ENCODE assay signal across 17 mouse cellular contexts in genomic region chr9:42457501-42457900, GRCm38 (mm10). TPM values are rescaled to one million over a fixed set of nuclear protein-coding genes. Genes with fewer than 3 reads are reported as not detected.
A peak's percentile ranks its signal among the peaks of the same experiment; 100 is the strongest.
DNase-seq lines count a peak whose midpoint lies in the region; ATAC-seq and TF ChIP-seq lines count a peak whose summit lies in the region.
"Had no signal": no experiment of that assay in that cellular context is flagged by ENCODE, and none has a peak within 500 bp of the region (broad histone marks: within the 10 kb centered on the region; RNA-seq: fewer than 3 reads in every experiment).

No protein-coding gene starts in this region.

- no peak overlapping the region for H3K4me3 ChIP-seq in liver, embryonic 12.5 days
- H3K4me3 ChIP-seq in kidney, postnatal 0 days (replicated peaks; ENCODE audit: low read depth, low read length), result no peak overlapping the region
- no peak overlapping the region for H3K4me3 ChIP-seq in liver, embryonic 16.5 days (ENCODE audit: low read depth, low read length)
- H3K4me3 ChIP-seq in stomach, postnatal 0 days (ENCODE audit: low read depth, low read length), result no peak overlapping the region
- H3K4me3 ChIP-seq in hindbrain, embryonic 13.5 days, result no peak overlapping the region
- H3K4me3 ChIP-seq: limb, embryonic 10.5 days; midbrain, embryonic 12.5 days had no signal

- peaks cover 31% of the 10 kb centered on the region for H3K36me3 ChIP-seq in liver, embryonic 12.5 days
- H3K36me3 ChIP-seq in kidney, postnatal 0 days (ENCODE audit: insufficient read depth, low read length), result 0 out of 2 replicates have a peak, but pooled peaks cover 3% of the 10 kb centered on the region
- H3K36me3 ChIP-seq in liver, embryonic 16.5 days (ENCODE audit: control insufficient read depth, insufficient read depth), result peaks cover 3% of the 10 kb centered on the region; the same call in 1 of the 2 replicates
- H3K36me3 ChIP-seq in stomach, postnatal 0 days (ENCODE audit: control insufficient read depth, insufficient read depth, low read length), result no peaks in the 10 kb centered on the region
- 0 out of 2 replicates have a peak, but pooled peaks cover 5% of the 10 kb centered on the region for H3K36me3 ChIP-seq in hindbrain, embryonic 13.5 days
- H3K36me3 ChIP-seq: limb, embryonic 10.5 days; midbrain, embryonic 12.5 days had no signal

- ATAC-seq in liver, embryonic 12.5 days, result no peak
- ATAC-seq in kidney, postnatal 0 days (replicated peaks; ENCODE audit: low FRiP score, low read depth), result peak; percentile 80
- ATAC-seq in liver, embryonic 16.5 days (ENCODE audit: low read depth), result peak; percentile 59
- peak; percentile 93 for ATAC-seq in stomach, postnatal 0 days (ENCODE audit: low FRiP score, low TSS enrichment)
- ATAC-seq in hindbrain, embryonic 13.5 days (ENCODE audit: low FRiP score), result no peak
- ATAC-seq: forebrain, embryonic 16.5 days had no signal

- no peaks in the 10 kb centered on the region for H3K27me3 ChIP-seq in liver, embryonic 12.5 days (replicated peaks)
- H3K27me3 ChIP-seq in kidney, postnatal 0 days (ENCODE audit: insufficient read depth, low read length), result no peaks in the 10 kb centered on the region
- H3K27me3 ChIP-seq in liver, embryonic 16.5 days (ENCODE audit: control insufficient read depth, insufficient read depth, low read depth, low read length), result no peaks in the 10 kb centered on the region
- no peaks in the 10 kb centered on the region for H3K27me3 ChIP-seq in stomach, postnatal 0 days (ENCODE audit: control insufficient read depth, insufficient read depth, low read length)
- no peaks in the 10 kb centered on the region for H3K27me3 ChIP-seq in hindbrain, embryonic 13.5 days
- H3K27me3 ChIP-seq: midbrain, embryonic 12.5 days had no signal

- no peaks in the 10 kb centered on the region for H3K9me3 ChIP-seq in liver, embryonic 12.5 days (replicated peaks)
- H3K9me3 ChIP-seq in kidney, postnatal 0 days (replicated peaks; ENCODE audit: low read length), result no peaks in the 10 kb centered on the region
- no peaks in the 10 kb centered on the region for H3K9me3 ChIP-seq in liver, embryonic 16.5 days (replicated peaks; ENCODE audit: control insufficient read depth, low read length)
- H3K9me3 ChIP-seq in stomach, postnatal 0 days (ENCODE audit: control insufficient read depth, low read length), result no peaks in the 10 kb centered on the region
- H3K9me3 ChIP-seq in hindbrain, embryonic 13.5 days, result no peaks in the 10 kb centered on the region
- H3K9me3 ChIP-seq: G1E; limb, embryonic 10.5 days; midbrain, embryonic 12.5 days had no signal

- 71% methylated on average over 8 of the region's 8 CpGs for WGBS in liver, embryonic 12.5 days (ENCODE audit: insufficient replicate concordance)
- WGBS in kidney, postnatal 0 days, result 79% methylated on average over 8 of the region's 8 CpGs
- 77% methylated on average over 8 of the region's 8 CpGs for WGBS in liver, embryonic 16.5 days (ENCODE audit: insufficient replicate concordance)
- WGBS in stomach, postnatal 0 days, result 72% methylated on average over 8 of the region's 8 CpGs
- 95% methylated on average over 8 of the region's 8 CpGs for WGBS in hindbrain, embryonic 13.5 days

- no peak overlapping the region for H3K4me2 ChIP-seq in liver, embryonic 12.5 days
- H3K4me2 ChIP-seq in kidney, postnatal 0 days (ENCODE audit: low read length), result no peak overlapping the region
- H3K4me2 ChIP-seq in liver, embryonic 16.5 days (ENCODE audit: low read depth, low read length), result no peak overlapping the region
- H3K4me2 ChIP-seq in stomach, postnatal 0 days (replicated peaks; ENCODE audit: low read depth), result no peak overlapping the region
- no peak overlapping the region for H3K4me2 ChIP-seq in hindbrain, embryonic 13.5 days
- H3K4me2 ChIP-seq: hindbrain, embryonic 14.5 days; midbrain, embryonic 12.5 days had no signal

- H3K27ac ChIP-seq in liver, embryonic 12.5 days, result no peak overlapping the region; the same call in 1 of the 2 replicates
- no peak overlapping the region for H3K27ac ChIP-seq in kidney, postnatal 0 days
- peak overlapping the region; percentile 59 for H3K27ac ChIP-seq in liver, embryonic 16.5 days (ENCODE audit: low read length)
- peak overlapping the region; percentile 63; the same call in 1 of the 2 replicates for H3K27ac ChIP-seq in stomach, postnatal 0 days (replicated peaks)
- H3K27ac ChIP-seq in hindbrain, embryonic 13.5 days, result no peak overlapping the region
- H3K27ac ChIP-seq: hindbrain, embryonic 14.5 days; limb, embryonic 10.5 days; midbrain, embryonic 12.5 days had no signal

- no peak for TF ChIP-seq CTCF in kidney, postnatal 0 days (IDR thresholded peaks at IDR 0.05; ENCODE audit: low read depth)
- no peak for TF ChIP-seq CTCF in stomach, postnatal 0 days (IDR thresholded peaks at IDR 0.05; ENCODE audit: low read depth)

- no peak overlapping the region for H3K9ac ChIP-seq in liver, embryonic 12.5 days
- H3K9ac ChIP-seq in kidney, postnatal 0 days (ENCODE audit: low read depth, low read length), result no peak overlapping the region
- H3K9ac ChIP-seq in liver, embryonic 16.5 days (ENCODE audit: low read depth, low read length), result no peak overlapping the region
- H3K9ac ChIP-seq in stomach, postnatal 0 days (ENCODE audit: low read length), result no peak overlapping the region
- H3K9ac ChIP-seq in hindbrain, embryonic 13.5 days, result no peak overlapping the region
- H3K9ac ChIP-seq: hindbrain, embryonic 14.5 days; midbrain, embryonic 12.5 days had no signal

- peak; percentile 37 for DNase-seq in liver
- no peak for DNase-seq in kidney, postnatal 0 days (ENCODE audit: low spot score)
- peak; percentile 75 for DNase-seq in stomach, postnatal 0 days (ENCODE audit: low spot score)
- DNase-seq in adrenal gland, postnatal 25 days, result no peak
- DNase-seq: adrenal gland, adult 8-10 months; cerebellum, postnatal 10 days; layer of hippocampus, postnatal 36 days; thymus, adult 2 months had no signal

- no peak for TF ChIP-seq EP300 in stomach, postnatal 0 days (optimal IDR thresholded peaks at IDR 0.05)

- H3K4me1 ChIP-seq in liver, embryonic 12.5 days, result peaks cover 75% of the 10 kb centered on the region
- peaks cover 15% of the 10 kb centered on the region; the same call in 1 of the 2 replicates for H3K4me1 ChIP-seq in kidney, postnatal 0 days (replicated peaks; ENCODE audit: insufficient read depth, low read length)
- peaks cover 39% of the 10 kb centered on the region for H3K4me1 ChIP-seq in liver, embryonic 16.5 days (ENCODE audit: control insufficient read depth, low read depth, low read length)
- 0 out of 2 replicates have a peak, but pooled peaks cover 7% of the 10 kb centered on the region for H3K4me1 ChIP-seq in stomach, postnatal 0 days (replicated peaks; ENCODE audit: control insufficient read depth, insufficient read depth)
- H3K4me1 ChIP-seq in hindbrain, embryonic 13.5 days (replicated peaks), result peaks cover 27% of the 10 kb centered on the region

RNA-seq across cellular contexts. Expression of gene Tbcel, which starts 50.1 kb away (rescaled TPM):
- 10.0 and 10.7 TPM in 2 replicates for polyA plus RNA-seq in liver, embryonic 12.5 days (2016; fragmentation: Nextera tagmentation; extraction: Ambion mirVana)
- polyA plus RNA-seq in kidney, postnatal 0 days (2015; fragmentation: Nextera tagmentation; extraction: Ambion mirVana), result 6.0 and 6.3 TPM in 2 replicates
- 11.6 and 13.0 TPM in 2 replicates for polyA plus RNA-seq in liver, embryonic 16.5 days (2015; fragmentation: Nextera tagmentation; extraction: Ambion mirVana)
- 2.9 and 3.0 TPM in 2 replicates for polyA plus RNA-seq in stomach, postnatal 0 days (2015; fragmentation: Nextera tagmentation; extraction: Ambion mirVana)
- 5.2 and 5.6 TPM in 2 replicates for polyA plus RNA-seq in hindbrain, embryonic 13.5 days (2015; fragmentation: Nextera tagmentation; extraction: Ambion mirVana)
- 58.0 and 90.5 TPM in 2 replicates for total RNA-seq in adrenal gland, postnatal 25 days (2021)

RNA-seq across cellular contexts. Expression of gene Tecta, which starts 57.8 kb away (rescaled TPM):
- polyA plus RNA-seq in liver, embryonic 12.5 days (2016; fragmentation: Nextera tagmentation; extraction: Ambion mirVana), result 0.06 and 0.07 TPM in 2 replicates
- 0.11 and 0.15 TPM in 2 replicates for polyA plus RNA-seq in kidney, postnatal 0 days (2015; fragmentation: Nextera tagmentation; extraction: Ambion mirVana)
- 0.02 and 0.14 TPM in 2 replicates for polyA plus RNA-seq in liver, embryonic 16.5 days (2015; fragmentation: Nextera tagmentation; extraction: Ambion mirVana)
- polyA plus RNA-seq in stomach, postnatal 0 days (2015; fragmentation: Nextera tagmentation; extraction: Ambion mirVana), result 0.05 and 0.12 TPM in 2 replicates
- polyA plus RNA-seq in hindbrain, embryonic 13.5 days (2015; fragmentation: Nextera tagmentation; extraction: Ambion mirVana), result 0.35 and 0.47 TPM in 2 replicates
- total RNA-seq in adrenal gland, postnatal 25 days (2021), result 0.27 TPM in 1 of 2 replicates, not detected in the other
- total RNA-seq: granulocyte monocyte progenitor cell, adult 5-6 weeks had no signal
- polyA plus RNA-seq: G1E had no signal

Comparison
In these comparisons a context has a peak if more than half of its experiments do, and no peak if none do; other contexts are left out.
1. ATAC-seq: peak in kidney, postnatal 0 days (single experiment), liver, embryonic 16.5 days (single experiment) and stomach, postnatal 0 days (single experiment); none in liver, embryonic 12.5 days (single experiment) and hindbrain, embryonic 13.5 days (single experiment).
2. H3K27ac ChIP-seq: peak in liver, embryonic 16.5 days (single experiment) and stomach, postnatal 0 days (single experiment); none in liver, embryonic 12.5 days (single experiment), kidney, postnatal 0 days (single experiment) and hindbrain, embryonic 13.5 days (single experiment).
3. DNase-seq: peak in liver (single experiment) and stomach, postnatal 0 days (single experiment); none in kidney, postnatal 0 days (single experiment) and adrenal gland, postnatal 25 days (single experiment).